Mouse (Mus musculus): Measurements from ENCODE around the gene Spen.

The Spen gene

DNA sequence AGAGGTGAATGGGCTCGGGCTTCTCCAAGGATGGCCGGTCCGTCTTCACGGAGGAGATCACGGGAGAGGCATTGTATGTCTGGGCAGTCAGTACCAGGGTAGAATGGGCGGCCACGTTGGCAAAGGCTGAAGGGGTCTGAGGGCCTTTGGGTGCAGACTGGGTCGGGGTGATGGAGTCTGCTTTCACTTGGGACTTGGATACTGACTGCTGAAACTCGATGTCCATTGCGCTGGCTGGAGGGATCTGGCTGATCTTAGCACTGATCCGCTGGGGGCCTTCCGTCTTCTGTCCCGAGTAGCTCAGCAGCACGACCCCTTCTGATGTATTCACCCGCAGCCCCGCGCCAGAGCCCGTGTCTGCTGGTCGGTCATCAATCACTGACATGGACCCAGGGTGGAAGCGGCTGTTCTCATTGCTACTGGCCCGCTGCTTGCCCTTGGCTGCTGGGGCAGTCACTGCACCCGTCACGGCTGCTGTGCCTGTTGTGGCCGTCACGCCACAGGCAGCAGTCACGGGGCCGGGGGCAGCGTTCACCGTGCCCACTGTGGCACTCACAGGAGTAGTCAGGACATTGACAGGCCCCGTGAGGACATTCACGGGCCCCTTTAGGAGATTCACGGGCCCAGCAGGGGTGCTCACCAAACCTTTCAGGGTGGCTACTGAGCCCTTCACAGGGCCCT lies 65.6 kb downstream of the Spen start:
- no peak for DNase-seq (ENCODE audit: low read depth, low spot score)

DNA sequence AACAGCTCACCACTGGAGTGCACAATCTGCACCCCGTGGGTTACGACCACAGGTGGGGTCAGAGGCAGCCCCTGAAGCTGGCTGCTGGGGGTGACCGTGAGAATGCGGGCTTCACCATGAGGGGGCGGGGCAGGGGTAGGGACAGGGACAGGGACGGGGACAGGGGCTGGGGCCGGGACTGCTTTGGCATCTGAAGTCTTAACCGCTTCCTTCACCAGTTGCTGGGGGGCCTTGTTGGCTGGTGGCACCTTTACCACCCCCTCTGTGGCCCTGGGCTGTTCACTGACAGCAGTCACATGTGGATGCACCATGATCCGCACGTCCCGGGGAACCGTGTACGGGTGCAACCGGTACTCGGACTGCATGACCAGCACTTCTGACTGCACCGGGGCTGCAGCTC lies 66.9 kb downstream of the Spen start:
- no peak for DNase-seq (ENCODE audit: low read depth, low spot score)

DNA sequence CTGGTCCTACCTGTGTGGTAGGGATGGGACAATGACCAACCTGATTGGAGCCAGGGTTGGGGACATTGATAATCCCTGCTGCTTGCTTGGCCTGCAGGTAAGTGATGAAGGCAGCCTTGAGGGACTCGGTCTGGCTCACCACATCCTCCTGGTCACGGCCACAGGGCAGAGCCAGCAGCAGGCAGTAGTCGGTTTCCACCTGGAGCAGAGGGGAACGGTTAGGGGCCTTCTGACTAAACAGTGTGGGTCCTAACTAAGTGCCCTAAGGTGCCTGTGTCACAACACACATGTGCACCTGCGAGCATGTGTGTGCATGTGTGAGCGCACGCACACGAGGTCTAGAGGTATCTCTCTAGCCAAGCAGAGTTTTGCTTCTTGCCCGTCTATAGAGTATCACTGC lies 69.1 kb downstream of the Spen start:
- DNase-seq (ENCODE audit: low read depth, low spot score), result no peak

DNA sequence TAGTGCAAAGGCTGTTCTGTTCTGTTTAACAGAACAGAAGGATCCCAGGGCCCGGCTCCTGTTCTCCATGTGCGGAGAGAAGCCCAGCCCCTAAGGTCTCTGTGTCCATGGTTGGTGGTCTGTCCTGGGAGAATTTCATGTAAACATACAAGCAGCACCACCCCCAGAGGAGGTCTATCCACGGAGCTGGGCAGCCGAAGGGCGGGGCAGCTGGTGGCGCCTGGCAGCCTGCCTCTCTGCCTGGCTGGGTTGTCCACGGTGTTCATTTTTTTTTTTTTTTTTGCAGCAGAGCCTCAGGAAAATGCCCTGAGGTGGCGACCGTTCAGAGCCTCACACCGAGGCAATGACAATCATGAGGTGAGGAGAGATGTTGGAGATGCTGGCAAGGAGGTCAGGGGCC lies 69.8 kb downstream of the Spen start:
- DNase-seq (ENCODE audit: low read depth, low spot score), result no peak

DNA sequence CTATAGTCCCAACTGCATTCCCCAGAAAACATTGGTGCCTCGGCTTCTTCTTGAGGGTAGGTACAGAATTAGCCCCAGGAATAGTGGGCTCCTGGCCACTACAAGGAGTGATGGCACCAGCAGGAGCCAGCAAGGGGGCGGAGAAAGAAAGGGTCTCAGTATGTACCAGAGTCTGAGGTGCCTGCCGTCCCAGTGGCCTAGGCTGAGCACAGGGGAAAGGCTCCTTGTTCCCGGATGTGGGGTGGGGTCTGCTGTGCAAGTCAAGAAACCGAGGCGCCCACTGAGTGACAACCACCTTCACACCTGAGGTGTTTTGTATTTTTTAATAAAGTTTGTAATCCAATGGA lies 70.8 kb downstream of the Spen start:
- DNase-seq (ENCODE audit: low read depth, low spot score), result no peak

DNA sequence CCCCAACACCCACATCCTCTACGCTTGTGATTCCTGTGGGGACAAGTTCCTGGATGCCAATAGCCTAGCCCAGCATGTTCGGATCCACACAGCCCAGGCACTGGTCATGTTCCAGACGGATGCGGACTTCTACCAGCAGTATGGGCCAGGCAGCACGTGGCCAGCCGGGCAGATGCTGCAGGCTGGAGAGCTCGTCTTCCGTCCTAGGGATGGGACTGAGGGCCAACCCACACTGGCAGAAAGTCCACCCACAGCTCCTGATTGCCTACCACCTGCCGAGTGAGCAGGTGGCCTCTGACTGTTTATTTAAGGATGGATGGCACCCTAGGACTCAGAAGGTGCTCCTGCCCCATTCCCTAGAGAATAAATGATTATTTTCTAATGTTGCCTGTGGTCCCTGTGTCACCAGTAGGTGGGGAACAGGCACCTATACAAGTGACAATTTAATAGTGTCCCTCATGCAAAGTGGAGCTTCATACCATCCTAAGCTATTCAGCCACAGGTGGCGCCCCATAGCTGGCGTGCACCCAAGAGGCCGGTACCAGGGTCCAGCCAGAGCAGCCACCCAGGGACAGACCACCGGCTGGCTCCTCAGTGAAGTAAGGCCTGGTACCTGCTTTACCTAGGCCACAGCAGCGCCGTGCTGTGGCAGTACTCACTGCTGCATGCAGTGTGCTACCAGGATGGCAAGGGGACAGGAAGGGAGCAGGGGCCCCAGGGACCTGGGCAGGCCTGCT lies 71.4 kb downstream of the Spen start:
- DNase-seq (ENCODE audit: low read depth, low spot score), result no peak

DNA sequence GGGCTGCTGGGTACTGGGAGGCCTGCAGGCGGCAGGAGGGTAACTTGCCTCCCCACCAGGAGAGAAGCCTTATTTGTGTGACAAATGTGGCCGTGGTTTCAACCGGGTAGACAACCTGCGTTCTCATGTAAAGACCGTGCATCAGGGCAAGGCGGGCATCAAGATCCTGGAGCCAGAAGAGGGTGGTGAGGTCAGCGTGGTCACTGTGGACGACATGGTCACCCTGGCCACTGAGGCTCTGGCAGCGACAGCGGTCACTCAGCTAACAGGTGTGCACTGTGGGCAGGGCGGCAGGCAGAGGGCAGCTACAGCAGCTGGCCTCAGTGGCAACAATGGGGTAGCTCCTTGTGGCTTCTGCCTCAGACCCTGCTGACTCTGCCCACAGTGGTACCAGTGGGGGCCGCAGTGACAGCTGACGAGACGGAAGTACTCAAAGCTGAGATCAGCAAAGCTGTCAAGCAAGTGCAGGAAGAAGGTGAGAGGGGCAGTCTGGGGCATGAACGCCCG lies 72.1 kb downstream of the Spen start:
- no peak for DNase-seq (ENCODE audit: low read depth, low spot score)

DNA sequence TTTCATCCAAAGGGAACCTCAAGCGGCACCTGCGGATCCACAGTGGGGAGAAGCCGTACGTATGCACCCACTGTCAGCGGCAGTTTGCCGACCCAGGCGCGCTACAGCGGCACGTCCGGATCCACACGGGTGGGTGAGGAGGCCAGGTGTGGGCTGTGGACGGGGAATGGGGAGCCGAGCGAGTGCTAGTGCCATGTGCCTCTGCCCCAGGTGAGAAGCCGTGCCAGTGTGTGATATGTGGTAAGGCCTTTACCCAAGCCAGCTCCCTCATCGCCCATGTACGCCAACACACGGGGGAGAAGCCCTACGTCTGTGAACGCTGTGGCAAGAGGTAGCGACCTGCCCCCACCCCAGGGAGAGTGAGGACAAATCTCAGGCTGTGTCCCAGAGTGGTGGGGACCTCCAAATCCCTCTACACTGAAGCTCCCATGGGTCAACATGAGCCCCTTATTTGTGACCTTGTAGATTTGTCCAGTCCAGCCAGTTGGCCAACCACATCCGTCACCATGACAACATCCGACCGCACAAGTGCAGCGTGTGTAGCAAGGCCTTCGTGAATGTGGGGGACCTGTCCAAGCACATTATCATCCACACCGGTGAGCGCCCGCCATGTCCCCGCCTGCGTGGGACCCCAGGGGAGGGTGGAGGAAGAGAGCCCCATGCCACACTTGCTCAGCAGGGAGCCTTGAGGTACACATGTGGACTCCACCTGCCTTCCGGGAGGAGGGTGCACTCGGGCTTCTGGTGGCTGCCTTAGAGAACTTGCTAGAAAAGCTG lies 72.7 kb downstream of the Spen start:
- DNase-seq (ENCODE audit: low read depth, low spot score), result no peak

DNA sequence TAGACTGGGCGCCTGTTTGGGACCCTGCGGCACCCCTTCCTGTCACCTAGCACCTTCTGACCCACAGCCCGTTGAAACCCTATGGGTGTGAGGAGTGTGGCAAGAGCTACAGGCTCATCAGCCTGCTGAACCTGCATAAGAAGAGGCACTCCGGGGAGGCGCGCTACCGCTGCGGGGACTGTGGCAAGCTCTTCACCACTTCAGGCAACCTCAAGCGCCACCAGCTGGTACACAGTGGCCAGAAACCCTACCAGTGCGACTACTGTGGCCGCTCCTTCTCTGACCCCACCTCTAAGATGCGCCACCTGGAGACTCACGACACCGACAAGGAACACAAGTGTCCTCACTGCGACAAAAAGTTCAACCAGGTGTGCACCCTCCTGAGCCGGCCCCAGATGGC lies 73.7 kb downstream of the Spen start:
- no peak for DNase-seq (ENCODE audit: low read depth, low spot score)

DNA sequence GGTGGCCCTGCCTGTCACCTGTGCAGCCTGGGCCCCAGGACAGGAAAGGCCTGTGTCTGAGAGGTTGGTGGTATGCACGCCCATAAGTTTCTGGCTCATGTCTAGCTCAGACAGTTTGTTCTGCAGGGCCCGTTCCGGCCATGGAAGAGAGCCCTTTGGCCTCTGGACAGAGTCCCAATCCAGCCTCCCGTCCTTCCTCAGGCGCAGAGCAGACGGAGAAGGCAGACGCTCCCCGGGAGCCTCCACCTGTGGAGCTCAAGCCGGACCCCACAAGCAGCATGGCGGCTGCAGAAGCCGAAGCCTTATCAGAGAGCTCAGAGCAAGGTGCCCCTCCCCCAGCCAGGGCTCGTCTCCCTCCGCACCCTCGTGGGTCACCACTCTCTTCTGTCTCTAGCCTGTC lies 74.9 kb downstream of the Spen start:
- no peak for DNase-seq (ENCODE audit: low read depth, low spot score)

DNA sequence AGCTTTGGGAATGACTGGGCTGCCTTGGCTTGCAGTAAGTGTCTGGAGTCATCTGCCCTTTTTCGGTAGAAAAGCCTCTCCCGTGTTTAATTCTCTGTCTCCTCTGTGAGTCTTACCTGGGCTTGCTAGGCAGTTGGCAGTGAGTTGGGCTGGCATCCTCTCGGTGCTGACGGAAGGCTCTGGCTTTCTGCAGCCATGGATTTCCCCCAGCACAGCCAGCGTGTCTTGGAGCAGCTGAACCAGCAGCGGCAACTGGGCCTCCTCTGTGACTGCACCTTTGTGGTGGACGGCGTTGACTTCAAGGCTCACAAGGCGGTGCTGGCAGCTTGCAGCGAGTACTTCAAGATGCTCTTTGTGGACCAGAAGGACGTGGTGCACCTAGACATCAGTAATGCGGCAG lies 76.8 kb downstream of the Spen start:
- no peak for DNase-seq (ENCODE audit: low read depth, low spot score)

DNA sequence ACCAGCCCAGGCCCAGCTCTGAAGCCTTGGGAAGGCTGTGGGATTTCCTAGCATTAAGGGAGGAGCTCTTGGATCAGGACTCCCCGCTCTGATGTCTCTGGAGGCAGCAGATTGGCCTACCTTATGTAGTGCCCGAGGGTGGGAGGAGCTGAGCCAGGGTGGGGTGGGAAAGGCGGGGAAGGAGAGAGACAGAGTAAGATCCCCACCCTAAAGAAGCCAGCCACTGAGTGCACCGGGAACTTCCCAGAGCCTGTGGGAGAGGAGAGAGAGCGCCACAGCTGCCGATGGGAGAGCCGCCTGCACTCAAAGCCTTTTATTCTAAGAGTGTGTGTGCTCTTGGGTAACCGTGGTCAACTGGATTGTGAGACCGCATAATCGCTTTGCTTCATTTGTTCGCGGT lies 77.3 kb downstream of the Spen start:
- no peak for DNase-seq (ENCODE audit: low read depth, low spot score)

DNA sequence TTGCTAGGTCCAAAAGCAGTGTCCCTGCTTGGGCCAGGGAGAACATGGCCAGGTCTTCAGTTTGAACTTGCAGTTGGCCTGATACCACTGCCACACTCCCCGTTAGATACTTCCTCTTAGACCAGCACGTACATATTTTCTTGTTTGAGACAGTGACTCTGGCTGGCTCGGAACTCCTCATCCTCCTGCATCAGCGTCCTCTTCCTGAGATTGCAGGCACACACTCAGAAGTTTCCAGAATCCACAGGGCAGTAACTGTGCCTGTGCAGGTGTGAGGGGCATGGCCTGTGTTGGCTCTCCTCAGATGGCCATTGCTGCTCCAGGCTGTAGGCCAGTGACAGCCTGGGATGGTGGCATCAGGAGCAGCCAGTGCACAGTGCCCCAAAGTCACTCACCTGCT lies 77.9 kb downstream of the Spen start:
- DNase-seq (ENCODE audit: low read depth, low spot score), result no peak

DNA sequence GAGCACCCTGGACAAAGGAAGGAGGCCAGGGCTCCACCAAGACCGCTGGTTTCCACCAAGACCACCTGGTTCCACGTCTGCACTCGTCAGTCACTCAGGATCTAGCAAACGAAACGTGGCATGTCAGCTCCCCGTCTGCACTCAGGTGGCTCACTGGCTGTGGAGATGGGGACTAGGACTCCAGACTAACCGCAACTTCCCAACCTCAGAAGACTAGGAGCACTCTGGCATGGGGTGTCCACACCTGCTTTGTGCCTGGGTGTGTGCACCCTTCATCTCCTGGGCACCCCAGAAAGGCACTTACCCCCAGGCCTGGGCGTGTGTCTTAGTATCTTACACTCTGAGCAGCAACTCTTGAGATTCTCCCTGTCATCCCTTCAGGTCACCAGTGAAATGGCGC lies 78.6 kb downstream of the Spen start:
- no peak for DNase-seq (ENCODE audit: low read depth, low spot score)

DNA sequence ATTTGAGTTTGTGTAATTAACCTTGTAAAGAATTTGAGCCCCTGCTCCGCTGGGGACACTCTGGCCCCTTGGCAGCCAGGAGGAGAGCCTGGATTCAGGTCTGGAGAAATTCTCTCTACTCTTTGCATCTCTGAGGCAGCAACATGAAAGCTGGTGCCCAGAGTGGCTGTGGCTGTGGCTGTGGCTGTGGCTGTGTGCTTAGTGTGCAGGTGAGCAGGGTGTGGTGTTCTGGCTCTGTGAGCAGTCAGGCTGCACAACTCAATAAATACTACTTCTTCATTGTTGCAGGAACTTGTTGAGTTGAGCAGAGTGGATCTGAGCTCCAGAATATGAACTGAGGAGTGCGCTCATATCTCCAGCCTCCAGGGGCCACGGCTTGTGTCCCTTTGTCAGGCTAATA lies 79.5 kb downstream of the Spen start:
- DNase-seq (ENCODE audit: low read depth, low spot score), result no peak

DNA sequence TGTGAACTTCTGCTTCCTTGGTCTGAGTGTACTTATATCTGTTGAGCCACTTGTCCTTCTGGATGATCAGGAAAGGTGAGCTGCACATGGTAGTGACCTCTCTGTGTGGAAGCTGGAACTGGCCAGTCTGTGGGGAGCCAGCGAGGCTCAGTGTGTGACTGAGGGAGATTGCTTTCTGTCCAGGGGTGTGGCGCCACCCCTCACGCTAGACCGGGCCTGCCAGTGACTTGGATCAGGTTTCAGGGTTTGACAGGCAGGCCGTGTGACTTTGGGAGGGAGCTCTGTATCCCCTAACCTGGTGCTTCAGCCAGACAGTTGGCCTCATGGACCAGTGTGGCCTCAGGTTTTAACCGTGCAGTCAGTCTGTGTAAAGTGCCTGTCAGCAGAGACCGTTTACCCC lies 80.2 kb downstream of the Spen start:
- no peak for DNase-seq (ENCODE audit: low read depth, low spot score)

DNA sequence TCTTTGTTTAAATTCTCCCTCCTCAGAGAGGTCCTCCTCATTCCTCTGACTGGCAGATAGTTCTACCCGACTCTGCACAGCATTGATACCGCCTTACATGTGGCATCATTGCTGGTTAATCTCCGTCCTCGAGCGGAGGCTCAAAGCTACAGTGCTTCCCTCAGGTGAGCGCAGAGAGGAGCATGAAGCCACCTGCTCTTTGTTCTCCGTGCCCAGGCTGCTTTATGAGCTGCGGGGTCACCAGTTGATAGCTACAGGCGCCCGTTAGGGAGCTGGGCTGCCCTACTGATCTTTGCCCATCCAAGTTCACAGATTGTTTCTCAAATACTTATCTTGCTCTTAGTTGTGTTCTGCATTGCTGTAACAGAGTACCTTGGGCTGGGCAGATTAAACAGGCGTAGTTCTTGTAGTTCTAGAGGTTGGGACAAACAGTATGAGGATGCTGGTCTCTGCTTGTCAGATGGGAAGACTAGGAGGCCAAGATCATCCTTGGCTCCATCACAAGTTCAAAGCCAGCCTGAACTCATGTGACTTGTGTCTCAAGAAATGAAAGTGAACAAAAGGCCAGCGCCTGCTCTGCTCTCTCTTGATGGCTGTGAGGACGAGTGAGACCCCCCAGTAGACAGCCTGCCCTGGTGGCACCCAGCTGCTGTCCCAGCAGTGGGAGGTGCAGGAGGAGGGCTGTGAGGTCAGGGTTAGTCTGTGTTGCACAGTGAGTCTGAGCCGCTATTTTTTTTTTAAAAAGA lies 82.0 kb downstream of the Spen start:
- no peak for DNase-seq (ENCODE audit: low read depth, low spot score)

DNA sequence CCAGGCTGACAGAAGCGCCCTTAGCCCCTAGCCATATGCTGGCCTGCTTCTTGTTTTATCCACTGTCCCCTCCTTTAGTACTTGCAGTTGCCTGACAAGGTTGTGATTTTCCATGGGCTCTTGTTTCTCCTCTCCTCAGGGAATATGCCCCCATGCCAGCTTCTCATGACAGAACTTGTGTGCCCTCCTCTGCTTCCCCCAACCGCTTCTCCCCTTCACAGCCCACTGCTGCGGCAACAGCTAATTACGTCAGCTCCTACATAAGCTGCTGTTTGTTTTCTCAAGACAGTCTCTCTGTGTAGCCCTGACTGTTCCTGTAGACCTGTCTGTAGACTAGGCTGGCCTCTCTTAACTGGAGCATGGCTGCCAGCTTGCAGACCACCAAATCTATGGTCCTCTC lies 82.9 kb downstream of the Spen start:
- no peak for DNase-seq (ENCODE audit: low read depth, low spot score)

DNA sequence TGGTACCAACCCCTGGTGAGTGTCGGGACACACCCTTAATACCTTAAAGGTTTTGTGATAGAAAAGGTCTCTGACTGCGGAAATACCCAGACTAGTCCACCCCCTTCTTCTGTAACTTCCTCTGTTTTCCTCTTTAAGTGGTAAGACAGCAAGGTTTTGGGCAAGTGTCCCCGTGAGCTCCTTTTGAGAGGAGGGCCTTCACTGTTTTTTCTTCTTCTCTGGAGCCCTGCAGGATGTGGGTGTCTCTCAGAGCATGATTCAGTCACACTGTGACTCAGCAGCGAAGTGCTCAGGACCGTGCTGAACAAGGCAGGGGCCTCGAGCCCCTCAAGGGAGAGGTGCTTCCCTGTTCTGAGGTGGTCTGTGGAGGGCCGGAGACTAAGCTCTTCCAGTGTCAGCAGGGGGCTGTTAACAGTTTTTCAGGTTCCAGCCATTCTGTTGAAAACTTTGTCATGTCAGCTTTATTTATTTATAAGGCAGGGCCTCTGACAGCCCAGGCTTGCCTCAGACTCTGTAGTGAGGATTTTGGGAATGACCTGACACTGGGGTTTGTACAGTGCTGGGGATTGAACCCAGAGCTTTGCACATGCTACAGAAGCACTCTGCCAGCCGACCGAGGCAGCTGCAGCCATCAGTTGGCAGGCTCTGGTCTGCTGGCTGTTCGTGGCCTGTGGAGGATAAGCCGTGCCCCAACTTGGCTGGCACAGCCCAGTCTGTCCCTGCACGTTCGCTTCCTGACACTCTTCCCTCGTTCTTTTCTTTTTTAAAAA lies 83.6 kb downstream of the Spen start:
- no peak for DNase-seq (ENCODE audit: low read depth, low spot score)

DNA sequence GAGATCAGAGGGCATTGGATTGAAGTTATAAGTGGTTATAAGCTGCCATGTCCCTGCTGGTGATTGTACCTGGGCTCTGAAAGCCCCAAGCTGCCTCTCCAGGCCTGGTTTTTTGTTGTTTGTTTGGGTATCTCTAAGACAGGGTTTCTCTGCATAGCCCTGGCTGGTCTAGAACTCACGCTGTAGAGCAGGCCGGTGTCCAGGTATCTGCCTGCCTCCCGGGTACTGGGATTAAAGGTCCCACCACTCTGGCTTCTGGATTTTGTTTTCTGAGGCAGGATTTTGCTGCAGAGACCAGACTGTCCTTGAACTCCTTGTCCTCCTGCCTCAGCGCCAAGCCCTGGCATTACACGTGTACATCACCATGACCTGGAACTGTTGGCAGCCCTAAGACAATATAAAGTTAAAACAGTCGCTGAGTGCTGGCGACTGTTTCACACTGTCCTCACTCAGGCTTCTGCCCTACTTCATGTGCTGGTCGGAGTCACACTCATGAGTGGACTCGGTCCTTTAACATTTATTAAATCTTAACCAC lies 86.4 kb downstream of the Spen start:
- DNase-seq (ENCODE audit: low read depth, low spot score), result no peak

DNA sequence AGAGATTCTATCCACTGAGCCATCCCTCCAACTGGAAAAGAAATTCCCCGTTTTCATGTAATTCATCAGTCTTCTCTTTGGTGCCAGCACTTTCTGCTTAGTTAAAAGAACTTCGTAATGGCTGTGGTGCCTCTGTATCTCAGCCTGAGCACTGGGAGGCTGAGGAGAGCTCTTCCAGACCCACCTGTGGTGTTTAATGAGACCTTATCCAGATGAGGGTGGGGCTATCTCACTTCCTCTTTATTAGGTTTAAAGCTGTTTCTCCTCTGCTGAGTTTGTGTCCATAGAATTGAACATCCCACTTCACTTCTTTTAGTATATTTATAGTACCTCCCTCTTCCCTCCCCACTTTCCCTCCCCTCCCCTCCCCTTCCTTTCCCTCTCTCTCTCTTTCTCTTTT lies 87.1 kb downstream of the Spen start:
- DNase-seq (ENCODE audit: low read depth, low spot score), result no peak

Data from forelimb bud, embryonic 11.5 days (tissue).